Mouse (Mus musculus): ENCODE results near the gene Tax1bp3. TPM values are rescaled to one million over a fixed set of nuclear protein-coding genes. Genes with fewer than 3 reads are reported as not detected.

The Tax1bp3 gene
- total RNA-seq, 2 experiments from 2014 or later: 30.2 to 32.3 TPM

DNA sequence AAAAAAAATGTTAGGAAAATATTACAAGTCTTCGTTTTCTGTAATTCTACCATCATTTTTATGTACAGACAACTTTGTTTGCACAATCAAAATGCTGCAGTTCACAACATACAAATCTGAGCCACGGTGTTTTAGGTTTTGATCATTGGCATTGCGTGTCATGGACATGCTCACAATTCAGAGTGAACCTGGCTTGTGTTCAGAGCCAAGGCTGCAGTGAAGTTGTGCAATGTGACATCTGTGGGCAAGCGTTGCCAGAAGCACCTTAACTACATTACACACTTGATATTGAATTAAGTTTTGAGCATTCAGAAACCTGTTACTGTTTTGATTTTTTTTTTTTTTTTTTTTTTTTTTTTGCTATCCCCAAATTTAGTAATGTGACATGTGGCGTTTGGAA lies 53.2 kb downstream of the Tax1bp3 start:
- DNase-seq: no peak

- DNase-seq: no peak
These were observed 55.6 kb downstream of the Tax1bp3 start for GRCm38 (mm10) chr11:73232513-73232912.

Other genes with a start within 250 kb of the Tax1bp3 start
- gene Atp2a3, start 215.9 kb upstream of the Tax1bp3 start, total RNA-seq (2021): 10 to 100 TPM; 22.4 to 25.0 TPM
- gene P2rx1, start 178.0 kb upstream of the Tax1bp3 start, total RNA-seq (2021): 1 to 10 TPM in 1 of 2 experiments, under 1 TPM in 1; 0.85 to 1.2 TPM
- gene Camkk1, start 158.1 kb upstream of the Tax1bp3 start, total RNA-seq (2021): 1 to 10 TPM; 1.7 to 2.2 TPM
- 1 to 10 TPM; 4.6 to 6.6 TPM for gene Ncbp3, start 129.3 kb upstream of the Tax1bp3 start, total RNA-seq (2021)
- under 1 TPM; 0.05 to 0.20 TPM for gene Itgae, start 86.5 kb upstream of the Tax1bp3 start, total RNA-seq (2021)
- 1 to 10 TPM; 1.7 to 2.0 TPM for gene Haspin, start 38.8 kb upstream of the Tax1bp3 start, total RNA-seq (2021)
- 1 to 10 TPM; 6.0 to 7.2 TPM for gene P2rx5, start 16.7 kb upstream of the Tax1bp3 start, total RNA-seq (2021)
- 10 to 100 TPM; 70.7 to 81.6 TPM for gene Emc6, start within 50 bp of the Tax1bp3 start, total RNA-seq (2021)
- gene Ctns, start 22.0 kb downstream of the Tax1bp3 start, total RNA-seq (2021): 10 to 100 TPM in 1 of 2 experiments, 1 to 10 TPM in 1; 9.4 to 12.1 TPM
- 1 to 10 TPM; 1.9 TPM for gene Shpk, start 22.4 kb downstream of the Tax1bp3 start, total RNA-seq (2021)
- gene Trpv1, start 57.2 kb downstream of the Tax1bp3 start, total RNA-seq (2021): under 1 TPM in 1 of 2 experiments, not detected in 1; 0.16 TPM
- under 1 TPM; 0.05 to 0.07 TPM for gene Trpv3, start 90.3 kb downstream of the Tax1bp3 start, total RNA-seq (2021)
- gene Aspa, start 152.5 kb downstream of the Tax1bp3 start, total RNA-seq (2021): 1 to 10 TPM; 1.5 to 2.2 TPM
- gene Gm49340, start 152.7 kb downstream of the Tax1bp3 start, total RNA-seq (2021): not detected
- gene Spata22, start 152.7 kb downstream of the Tax1bp3 start, total RNA-seq (2021): not detected
- not detected for gene Olfr20, start 173.7 kb downstream of the Tax1bp3 start, total RNA-seq (2021)
- gene Olfr376, start 194.2 kb downstream of the Tax1bp3 start, total RNA-seq (2021): not detected
- gene Olfr1, start 222.5 kb downstream of the Tax1bp3 start, total RNA-seq (2021): not detected

All from gastrocnemius, postnatal 10 days (tissue).